Mouse (Mus musculus): ENCODE results near the gene Ppif. TPM values are rescaled to one million over a fixed set of nuclear protein-coding genes. Genes with fewer than 3 reads are reported as not detected.

Gene Ppif
- 91.9 and 93.5 TPM in 2 replicates for total RNA-seq (2014; fragmentation: Nextera tagmentation)
- 21.8 and 23.8 TPM in 2 replicates for total RNA-seq (2017)

DNA sequence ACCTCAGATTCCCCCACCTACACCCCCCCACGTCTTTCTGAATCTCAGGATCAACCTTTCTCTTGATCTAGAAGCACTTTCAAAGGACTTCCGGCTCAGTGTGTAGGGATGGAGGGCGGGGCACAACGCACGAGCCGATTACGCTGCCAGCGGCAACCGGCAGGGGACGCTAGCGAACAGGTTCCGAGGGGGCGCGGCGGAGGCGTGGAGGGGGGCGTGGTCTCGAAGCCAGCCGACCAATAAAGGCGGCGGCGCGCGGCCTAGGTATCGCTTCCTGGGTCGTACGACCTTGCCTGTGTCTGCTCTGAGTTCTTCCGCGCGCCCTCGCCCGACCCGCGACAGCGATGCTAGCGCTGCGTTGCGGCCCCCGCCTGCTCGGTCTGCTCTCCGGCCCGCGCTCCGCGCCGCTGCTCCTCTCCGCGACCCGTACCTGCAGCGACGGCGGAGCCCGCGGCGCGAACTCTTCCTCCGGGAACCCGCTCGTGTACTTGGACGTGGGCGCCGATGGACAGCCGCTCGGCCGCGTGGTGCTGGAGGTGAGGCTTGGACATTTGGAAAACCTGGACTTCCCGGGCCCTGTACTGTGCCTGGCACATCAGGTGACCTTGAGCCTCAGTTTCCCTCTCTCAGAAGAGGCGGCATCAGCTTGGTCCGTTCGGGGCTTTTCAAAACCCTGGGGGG lies at the start of gene Ppif:
Gene Ppif (plus strand): TSS at position 267 of the 681 bp plus-strand sequence.
- peak; percentile 94 for ATAC-seq (replicated peaks; ENCODE audit: poor library complexity, severe bottlenecking)

DNA sequence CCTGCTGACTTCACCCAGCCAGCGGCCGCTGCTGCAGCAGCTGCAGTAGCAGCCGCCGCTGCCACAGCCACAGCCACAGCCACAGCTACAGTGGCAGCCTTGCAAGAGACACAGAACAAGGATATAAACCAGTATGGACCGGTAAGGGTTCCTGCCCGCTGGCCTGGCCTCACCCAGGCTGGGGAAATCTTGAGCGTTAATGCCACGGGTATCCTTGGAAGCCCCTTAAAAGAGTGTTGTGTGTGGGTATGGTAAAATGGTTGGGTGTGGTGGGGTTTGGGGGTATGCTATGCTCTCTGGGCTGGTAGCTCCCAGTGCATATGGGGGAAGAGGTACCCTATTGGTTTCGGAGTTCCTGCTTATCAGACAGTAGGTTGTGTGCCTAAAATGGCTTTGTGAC lies 48.2 kb upstream of the Ppif start:
- ATAC-seq (replicated peaks; ENCODE audit: poor library complexity, severe bottlenecking): no peak

DNA sequence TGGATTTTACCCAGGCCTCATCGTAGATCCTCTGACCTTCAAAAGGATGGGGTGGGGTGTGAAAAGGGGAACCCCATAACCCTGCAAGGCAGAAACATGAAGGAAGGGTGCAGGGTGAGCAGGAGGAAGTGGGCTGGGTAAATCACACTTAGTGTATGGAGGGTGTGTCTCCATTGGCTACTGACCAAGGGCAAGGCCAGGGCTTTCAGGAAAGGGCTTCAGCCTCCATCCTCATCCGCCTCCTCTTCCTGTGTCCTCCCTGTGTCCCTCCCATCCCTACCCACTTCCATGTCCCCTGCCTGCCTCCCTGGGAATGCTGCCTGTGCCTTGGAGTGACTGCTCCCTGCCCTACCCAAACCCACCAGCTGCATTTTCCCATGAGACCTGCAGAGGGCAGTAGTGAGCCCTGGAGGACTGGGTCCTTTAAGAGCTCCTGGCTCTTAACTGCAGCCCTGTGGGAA lies 47.8 kb upstream of the Ppif start:
- peak; percentile 83 for ATAC-seq (replicated peaks; ENCODE audit: poor library complexity, severe bottlenecking)

DNA sequence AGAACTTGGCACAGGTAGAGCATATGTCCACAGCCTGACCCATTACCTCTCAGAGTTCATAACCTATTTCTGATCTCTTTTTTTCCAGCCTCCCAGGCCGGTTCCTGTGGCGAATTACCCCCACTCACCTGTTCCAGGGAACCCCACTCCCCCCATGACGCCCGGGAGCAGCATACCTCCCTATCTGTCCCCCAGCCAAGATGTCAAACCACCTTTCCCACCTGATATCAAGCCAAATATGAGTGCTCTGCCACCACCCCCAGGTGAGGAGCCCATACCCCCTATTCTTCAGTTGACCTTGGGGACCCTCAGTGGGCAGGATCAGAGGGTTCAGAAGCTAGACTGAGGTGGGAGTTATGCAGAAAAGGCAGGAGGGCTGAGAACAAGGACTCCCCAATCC lies 42.8 kb upstream of the Ppif start:
- ATAC-seq (replicated peaks; ENCODE audit: poor library complexity, severe bottlenecking): no peak

DNA sequence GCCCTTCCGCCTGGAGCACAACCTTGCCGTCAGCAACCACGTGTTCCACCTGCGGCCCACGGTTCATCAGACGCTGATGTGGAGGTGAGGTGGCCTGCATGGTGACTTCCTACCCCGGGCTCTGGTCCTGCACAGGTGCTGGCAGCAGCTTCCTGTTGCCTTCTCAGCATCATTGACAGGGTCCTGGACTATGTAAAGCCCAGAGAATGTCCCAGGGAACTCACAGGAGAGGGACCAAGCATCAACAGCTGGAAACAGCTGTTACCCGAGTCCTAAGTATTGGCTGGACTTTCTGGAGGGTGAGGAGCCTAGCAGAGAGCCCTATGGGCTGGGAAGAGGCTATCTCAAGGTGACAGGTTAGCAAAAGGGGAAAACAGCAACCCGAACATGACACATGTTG lies 42.0 kb upstream of the Ppif start:
- ATAC-seq (replicated peaks; ENCODE audit: poor library complexity, severe bottlenecking): no peak

DNA sequence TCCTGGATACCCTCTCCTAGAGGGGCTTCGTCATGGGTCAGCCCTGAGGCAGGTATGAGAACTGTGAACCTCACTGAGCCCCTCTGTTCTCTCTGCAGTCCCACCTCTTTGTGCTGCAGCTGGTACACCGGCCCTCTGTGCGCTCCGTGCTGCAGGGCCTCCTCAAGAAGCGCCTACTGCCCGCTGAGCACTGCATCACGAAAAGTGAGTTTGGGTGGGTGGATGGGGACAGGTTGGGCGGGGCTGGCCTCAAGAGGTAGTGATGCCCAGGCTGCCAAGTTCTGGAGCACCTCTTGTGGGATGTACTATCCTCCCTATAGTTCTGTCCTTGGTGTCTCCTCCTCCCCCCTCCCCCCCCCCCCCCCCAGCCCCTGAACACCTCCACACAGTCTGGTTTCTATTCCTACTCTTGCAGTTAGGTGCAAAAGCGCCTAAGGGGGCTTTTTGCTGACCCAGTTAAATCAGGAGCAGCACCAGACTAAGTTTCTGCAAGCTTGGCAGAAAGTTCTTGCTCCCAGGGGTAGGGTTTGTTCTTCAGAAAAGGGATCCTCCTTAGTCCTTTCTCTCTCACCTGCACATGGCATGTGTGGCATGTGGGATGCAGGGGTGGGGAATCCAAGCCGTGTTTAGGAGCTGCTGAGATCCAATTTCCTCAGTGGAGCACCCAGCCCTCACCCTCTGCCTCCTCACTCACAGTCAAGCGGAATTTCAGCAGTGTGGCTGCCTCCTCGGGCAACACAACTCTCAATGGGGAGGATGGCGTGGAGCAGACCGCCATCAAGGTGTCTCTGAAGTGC lies 39.4 kb upstream of the Ppif start:
- ATAC-seq (replicated peaks; ENCODE audit: poor library complexity, severe bottlenecking): no peak

DNA sequence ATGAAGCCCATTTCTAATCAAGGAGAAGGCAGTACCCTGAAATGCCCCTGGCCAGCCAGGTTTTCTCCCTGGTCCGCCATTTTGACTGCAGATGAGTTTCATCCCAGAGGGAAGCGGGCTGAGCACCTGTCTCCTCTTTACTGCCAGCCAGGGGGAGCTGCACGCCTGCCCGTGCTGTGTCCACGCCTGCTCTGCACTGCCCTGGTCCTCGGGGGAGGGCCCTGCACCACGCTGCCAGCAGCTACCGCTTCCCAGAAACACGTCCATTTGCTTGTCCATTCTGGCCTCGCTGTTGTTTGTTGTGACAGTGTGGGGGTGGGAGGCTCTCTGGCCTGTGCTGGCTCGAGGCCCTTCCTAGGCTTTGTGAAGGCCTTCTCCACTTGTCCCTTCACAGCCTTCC lies 33.3 kb upstream of the Ppif start:
- no peak for ATAC-seq (replicated peaks; ENCODE audit: poor library complexity, severe bottlenecking)

DNA sequence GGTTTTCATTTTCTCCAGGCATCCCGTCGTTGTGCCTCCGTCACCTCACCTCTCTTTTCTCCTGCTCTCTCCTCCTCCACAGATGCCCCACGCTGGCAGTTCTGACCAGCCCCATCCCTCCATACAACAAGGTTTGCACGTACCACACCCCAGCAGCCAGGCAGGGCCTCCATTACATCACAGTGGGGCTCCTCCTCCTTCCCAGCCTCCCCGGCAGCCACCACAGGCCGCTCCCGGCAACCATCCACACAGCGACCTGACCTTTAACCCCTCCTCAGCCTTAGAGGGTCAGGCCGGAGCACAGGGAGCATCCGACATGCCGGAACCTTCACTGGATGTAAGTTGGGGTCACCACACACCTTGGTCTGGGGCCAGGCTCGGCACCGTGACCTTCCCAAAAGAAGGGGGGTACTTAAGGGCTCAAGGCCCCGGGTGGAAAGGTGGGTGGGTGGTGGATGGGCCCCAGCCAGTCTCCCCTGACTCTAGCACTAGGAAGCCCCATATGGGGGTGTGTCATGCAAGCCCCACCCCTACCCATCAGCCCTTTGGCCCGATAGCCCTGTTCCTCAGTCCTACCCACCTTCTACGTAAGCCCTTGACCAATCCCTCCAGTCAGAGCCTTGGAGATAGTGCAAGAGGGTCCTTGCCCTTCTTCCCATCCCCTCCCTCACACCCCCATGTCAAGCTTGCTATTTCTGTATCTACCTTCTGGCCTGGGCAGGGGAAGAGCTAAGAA lies 32.6 kb upstream of the Ppif start:
- ATAC-seq (replicated peaks; ENCODE audit: poor library complexity, severe bottlenecking): no peak

DNA sequence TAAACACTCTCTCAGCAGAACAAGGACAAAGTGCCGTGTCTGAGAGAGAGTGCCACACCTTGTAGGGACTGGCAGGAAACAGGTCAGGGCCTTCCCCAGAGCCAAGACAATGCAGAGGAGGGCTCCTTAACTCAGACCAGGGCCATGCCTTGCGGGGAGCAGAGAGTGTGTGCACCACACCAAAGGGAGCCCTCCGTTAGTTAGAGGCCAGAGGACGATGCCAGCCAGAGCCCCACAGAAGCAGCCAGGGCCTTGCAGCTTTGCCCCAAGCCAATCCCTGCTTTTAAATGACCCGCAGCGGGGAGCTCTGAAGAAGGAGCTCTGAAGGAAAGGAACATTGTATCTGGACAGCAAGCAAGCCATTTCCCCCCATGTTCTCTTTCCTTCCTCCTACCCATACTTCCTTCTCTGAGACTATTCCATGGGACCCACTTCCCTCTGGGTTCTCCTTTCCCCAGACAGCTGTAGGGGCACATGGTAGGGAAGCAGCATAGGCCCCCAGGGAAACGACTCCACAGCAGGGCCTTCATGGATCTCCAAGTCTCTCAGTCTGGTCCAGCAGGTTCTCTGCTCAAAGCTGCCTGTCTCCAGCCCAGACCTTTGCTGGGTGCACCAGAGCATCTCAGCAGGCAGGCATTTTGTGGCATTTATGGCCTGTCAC lies 30.2 kb upstream of the Ppif start:
- ATAC-seq (replicated peaks; ENCODE audit: poor library complexity, severe bottlenecking): no peak

DNA sequence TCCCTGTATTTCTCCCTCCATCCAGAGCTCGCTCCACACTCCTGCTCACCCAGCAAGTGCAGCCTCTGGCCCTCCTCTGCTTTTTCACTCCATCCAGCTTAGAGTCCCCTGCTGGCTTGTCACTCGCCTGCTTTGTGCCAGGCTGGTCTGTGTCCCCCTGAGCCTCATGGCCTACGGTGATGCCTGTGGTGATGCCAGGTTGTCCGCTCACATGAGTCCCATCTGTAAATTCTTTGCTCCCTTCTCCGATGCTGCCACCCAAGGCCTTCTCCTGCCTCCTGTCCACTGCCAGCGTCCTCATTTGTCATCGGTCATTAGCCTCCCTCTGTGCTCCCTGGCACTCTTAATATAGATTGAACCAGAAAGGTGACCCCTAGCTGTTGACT lies 29.7 kb upstream of the Ppif start:
- ATAC-seq (replicated peaks; ENCODE audit: poor library complexity, severe bottlenecking): no peak

DNA sequence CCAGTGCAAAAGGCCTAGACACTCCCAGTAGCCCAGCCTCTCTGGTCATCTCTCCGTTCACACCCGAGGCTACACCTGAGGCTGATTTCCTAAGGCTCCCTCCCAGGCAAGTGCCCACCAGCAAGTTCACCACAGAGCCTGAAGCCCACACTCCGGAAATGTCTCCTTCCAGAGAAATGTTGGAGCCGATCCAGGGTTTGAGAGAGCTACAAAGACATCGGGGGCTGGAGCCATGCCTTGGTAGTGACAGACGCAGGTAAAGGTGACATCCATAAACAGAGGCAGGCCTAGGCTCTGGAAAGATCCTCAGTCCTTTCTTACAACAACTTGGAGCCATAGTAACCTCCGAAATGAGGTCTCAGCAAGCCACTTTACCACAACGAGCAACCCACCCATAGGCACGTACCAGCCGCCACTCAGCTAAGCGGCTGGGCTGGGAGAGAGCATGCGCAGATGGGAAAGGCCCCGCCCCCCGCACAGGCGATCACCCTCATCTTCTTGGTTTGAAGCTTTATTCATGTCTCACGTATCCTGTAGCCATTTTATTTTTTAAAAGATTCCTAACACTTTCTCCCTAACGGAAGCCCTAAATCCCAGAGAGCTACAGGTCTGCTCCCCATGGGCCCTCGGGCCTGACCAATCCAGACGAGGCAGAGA lies 28.5 kb upstream of the Ppif start:
- ATAC-seq (replicated peaks; ENCODE audit: poor library complexity, severe bottlenecking): no peak

DNA sequence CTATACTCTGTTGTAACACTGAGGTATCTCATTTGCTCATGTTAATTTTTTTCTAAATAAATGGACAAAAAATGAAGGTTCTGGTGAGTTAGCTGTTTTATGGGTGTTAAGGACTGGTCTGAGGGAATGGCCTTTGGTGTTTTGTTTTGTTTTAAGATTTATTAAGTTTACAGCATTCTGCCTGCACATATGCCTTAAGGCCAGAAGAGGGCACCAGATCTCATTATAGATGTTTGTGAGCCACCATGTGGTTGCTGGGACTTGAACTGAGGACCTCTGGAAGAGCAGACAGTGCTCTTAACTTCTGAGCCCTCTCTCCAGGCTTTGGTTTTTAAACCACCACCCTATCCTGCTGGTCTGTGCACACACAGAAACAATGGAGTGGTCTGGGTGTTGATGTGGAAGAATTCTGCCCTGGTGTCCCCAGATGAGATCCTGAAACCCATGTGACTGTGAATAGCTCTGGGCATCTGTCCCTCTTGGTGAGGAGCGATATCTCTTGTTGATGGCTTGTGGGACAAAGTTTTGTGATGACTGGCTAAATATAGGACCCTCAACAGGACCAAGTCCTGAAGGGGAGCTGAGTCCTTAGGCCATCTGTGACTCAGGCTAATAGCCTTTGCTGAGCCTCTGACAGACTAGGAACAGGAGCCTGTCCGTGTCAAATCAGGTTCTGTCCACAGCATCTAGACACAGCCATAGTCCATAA lies 27.1 kb upstream of the Ppif start:
- no peak for ATAC-seq (replicated peaks; ENCODE audit: poor library complexity, severe bottlenecking)

DNA sequence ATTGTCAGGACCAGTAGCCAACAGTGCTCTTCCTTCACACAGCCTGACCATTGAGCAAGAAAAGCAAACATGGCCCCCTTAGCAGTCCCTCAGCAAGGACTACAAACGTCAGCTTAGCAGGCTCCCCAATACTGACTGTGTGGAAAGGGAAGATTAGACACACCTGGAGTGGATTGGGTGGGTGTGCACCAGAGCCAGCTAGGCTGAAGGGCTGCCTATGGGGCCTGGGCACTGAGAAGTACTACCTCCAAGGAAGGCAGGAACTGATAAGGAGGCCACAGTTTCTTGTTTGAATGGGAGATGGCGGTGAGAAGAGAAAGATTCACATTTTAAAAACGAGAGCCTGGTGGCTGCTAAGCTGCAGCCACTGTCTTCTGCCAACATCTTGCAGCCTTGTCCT lies 26.4 kb upstream of the Ppif start:
- ATAC-seq (replicated peaks; ENCODE audit: poor library complexity, severe bottlenecking): no peak

DNA sequence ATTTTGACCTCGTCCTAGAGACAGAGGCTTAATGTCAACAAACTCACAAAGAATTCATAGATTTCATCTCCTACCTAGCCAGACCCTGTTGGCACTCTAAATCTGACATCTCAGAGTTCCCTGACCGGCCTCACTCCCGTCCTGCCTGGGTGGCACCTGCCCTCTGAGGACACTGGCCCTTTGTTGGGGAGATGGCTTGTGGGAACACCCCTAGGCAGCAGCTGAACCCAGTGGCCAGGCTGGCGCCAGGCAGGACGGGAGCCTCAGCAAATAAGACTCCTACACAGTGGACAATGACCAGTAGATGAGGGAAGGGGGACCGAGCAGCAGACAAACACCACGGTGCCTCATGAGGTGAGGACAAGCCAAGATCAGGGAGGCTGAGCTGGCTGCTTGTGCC lies 14.3 kb upstream of the Ppif start:
- no peak for ATAC-seq (replicated peaks; ENCODE audit: poor library complexity, severe bottlenecking)

DNA sequence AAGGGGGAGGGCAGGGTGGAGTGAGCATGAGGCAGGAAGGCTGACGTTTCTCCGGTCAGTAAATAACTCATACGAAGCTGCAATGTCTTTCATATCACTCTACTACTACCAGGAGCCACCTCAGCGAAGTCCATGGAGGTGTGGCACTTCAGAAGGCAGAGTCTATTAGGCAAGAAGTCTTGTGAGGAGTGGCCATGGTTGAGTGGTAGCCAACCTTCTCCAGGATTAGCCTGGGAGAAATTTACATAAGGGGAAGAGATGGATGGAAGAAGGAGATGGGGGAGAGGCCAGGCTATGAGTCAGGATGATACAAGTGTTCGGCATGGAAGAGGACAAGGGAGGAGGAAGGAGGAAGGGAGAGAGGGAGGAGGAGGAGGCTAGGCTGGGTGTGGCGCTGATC lies 11.9 kb upstream of the Ppif start:
- no peak for ATAC-seq (replicated peaks; ENCODE audit: poor library complexity, severe bottlenecking)

DNA sequence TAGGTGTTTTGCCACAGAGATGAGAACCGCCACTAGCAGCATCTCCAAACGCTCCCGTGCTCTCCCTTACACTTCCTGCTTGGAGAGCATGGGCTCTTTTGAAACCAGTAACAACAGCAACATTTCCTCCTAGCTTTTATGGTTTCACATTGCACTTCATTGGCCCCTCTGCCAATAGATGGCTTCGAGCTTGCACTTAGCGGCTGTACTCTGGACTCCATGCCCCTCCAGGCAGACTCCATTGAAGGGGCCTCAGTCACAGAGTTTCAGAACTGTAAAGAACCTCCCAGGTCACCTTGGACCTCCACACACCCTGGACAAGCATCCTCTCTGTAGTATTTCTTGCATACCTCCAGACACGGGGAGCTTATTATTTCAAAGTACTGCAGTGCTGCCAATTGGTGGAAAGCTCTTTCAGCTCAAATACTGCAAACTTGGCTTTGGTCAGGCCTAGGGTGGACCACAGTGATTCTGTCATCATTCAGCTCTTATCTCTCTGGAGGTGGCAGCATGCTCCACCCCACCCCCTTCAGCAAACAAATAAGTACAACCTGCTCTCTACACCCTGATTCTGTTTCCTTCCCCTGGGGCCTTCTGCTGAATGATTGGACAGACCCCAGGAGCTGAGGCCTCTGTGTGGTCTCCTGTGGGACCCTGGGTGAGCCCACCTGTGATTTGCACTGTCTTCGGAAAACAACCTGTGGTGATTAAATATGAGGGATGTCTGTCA lies 7.6 kb upstream of the Ppif start:
- ATAC-seq (replicated peaks; ENCODE audit: poor library complexity, severe bottlenecking): peak; percentile 60

DNA sequence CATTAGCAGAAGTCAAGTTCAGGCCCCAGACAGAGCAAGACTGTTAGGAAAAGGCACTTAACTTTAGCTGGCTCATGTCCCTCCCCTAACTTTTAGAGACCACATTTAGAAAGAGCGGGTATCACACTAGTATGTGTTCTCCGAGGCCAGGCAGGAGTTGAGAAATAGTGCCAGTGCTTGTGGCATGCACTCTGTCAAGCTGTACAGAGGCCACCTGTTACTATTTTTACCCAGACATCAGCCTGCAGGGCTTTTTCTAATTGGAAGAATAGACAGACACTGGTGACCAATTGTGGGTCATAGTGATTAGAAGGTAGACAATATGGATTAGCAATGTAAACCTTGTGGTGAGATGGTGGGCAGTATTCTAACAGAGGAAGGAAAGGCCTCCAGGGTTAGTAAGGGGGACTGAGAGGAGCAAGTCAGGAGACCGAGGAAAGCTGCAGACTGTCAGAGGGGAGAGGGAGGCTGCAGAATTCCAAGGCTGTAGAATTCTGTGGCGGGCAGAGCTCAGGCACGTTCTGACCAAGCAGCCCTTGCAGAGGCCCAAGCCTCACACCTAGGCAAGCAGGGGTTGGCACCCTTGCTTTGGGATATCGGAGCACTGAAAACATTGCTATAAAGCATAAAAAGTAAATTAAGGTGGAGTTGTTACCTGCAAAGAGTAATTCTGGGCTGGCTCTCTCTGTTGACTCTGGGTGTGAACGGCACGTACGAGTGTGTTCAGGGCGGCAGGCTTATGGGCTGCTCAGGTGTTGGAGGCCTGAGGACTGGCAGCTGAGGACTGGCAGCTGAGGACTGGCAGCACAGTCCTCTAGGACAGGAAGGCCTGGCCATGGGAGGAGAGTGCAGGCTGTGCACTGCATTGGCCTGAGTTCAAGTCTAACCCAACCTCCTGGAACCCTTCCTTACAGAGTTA lies 6.7 kb upstream of the Ppif start:
- ATAC-seq (replicated peaks; ENCODE audit: poor library complexity, severe bottlenecking): peak; percentile 41

All from granulocyte monocyte progenitor cell, adult 5-6 weeks (primary cell).